Mouse (Mus musculus) stomach, embryonic 16.5 days (tissue): ENCODE measurements around the gene AI854703. TPM values are rescaled to one million over a fixed set of nuclear protein-coding genes. Genes with fewer than 3 reads are reported as not detected.
"Not testable (repeated sequence)": the region's sequence is repeated elsewhere in the genome, so short reads cannot be mapped to it uniquely, and the experiment has no call there.

Experiments
- ATAC-seq: fragments of 200-750 bp; cut with Nextera tagmentation; 2 replicates; pipeline ENCODE4 v1.8.0; 2017; ENCODE audit warnings: moderate number of reproducible peaks, moderate TSS enrichment; ENCODE audit not compliant: insufficient read depth, low FRiP score
- H3K27ac ChIP-seq: fragments of 300-500 bp; sonication (generic); 2 replicates; pipeline ENCODE4 v1.5.1; 2014; ENCODE audit warnings: low read length
- H3K27me3 ChIP-seq: fragments of 300-500 bp; sonication (generic); 2 replicates; pipeline ENCODE4 v1.6.1; 2014; ENCODE audit warnings: low read length, control low read depth, mixed read lengths; ENCODE audit not compliant: control insufficient read depth, insufficient read depth
- H3K36me3 ChIP-seq: fragments of 300-500 bp; sonication (generic); 2 replicates; pipeline ENCODE4 v1.6.1; 2014; ENCODE audit warnings: low read length; ENCODE audit not compliant: control insufficient read depth, insufficient read depth
- H3K4me1 ChIP-seq: fragments of 300-500 bp; sonication (generic); 2 replicates; pipeline ENCODE4 v1.6.1; 2014; ENCODE audit warnings: low read length, control low read depth, mixed read lengths; ENCODE audit not compliant: control insufficient read depth, insufficient read depth
- H3K4me2 ChIP-seq: fragments of 300-500 bp; sonication (generic); 2 replicates; pipeline ENCODE4 v1.6.1; 2014; ENCODE audit warnings: low read depth, low read length, mixed read lengths
- H3K4me3 ChIP-seq: fragments of 300-500 bp; sonication (generic); replicated peaks from 2 replicates; pipeline ENCODE4 v1.5.1; 2014; ENCODE audit warnings: mild to moderate bottlenecking, low read length
- H3K9ac ChIP-seq: fragments of 300-500 bp; sonication (generic); 2 replicates; pipeline ENCODE4 v1.6.1; 2014; ENCODE audit warnings: low read length
- H3K9me3 ChIP-seq: fragments of 300-500 bp; sonication (generic); replicated peaks from 2 replicates; pipeline ENCODE4 v1.6.1; 2016; ENCODE audit warnings: low read length, control low read depth; ENCODE audit not compliant: control insufficient read depth
- WGBS: fragments of 180-500 bp; shearing (Covaris S2); extraction: QIAGEN DNeasy Blood & Tissue Kit; methylation state at CpG from one replicate; pipeline ENCODE4 v1.1.7; 2014; 5-methylcytosine and 5-hydroxymethylcytosine counted together
- polyA plus RNA-seq: library from polyadenylated mRNA; unstranded; fragments of >200 nt; fragmentation: Nextera tagmentation; extraction: Ambion mirVana; gene quantifications from 2 replicates; pipeline ENCODE4 v1.2.1, GENCODE M21; 2015

Gene AI854703
- polyA plus RNA-seq, 1 experiment from 2014 or later, result 1.1 TPM

- no peak overlapping the region for H3K27ac ChIP-seq
- H3K4me1 ChIP-seq, result peaks cover 7% of the 10 kb centered on the region; the same call in 1 of the 2 replicates
- no peak overlapping the region for H3K4me2 ChIP-seq
- H3K36me3 ChIP-seq, result no peaks in the 10 kb centered on the region
- H3K4me3 ChIP-seq, result no peak overlapping the region
- WGBS, result 76% methylated on average over 2 of the region's 2 CpGs
- no peaks in the 10 kb centered on the region for H3K27me3 ChIP-seq
- no peaks in the 10 kb centered on the region for H3K9me3 ChIP-seq
- no peak overlapping the region for H3K9ac ChIP-seq
- no peak for ATAC-seq
Measured at GRCm38 (mm10) chr6:48608124-48608523, 18.4 kb upstream of the AI854703 start.

DNA sequence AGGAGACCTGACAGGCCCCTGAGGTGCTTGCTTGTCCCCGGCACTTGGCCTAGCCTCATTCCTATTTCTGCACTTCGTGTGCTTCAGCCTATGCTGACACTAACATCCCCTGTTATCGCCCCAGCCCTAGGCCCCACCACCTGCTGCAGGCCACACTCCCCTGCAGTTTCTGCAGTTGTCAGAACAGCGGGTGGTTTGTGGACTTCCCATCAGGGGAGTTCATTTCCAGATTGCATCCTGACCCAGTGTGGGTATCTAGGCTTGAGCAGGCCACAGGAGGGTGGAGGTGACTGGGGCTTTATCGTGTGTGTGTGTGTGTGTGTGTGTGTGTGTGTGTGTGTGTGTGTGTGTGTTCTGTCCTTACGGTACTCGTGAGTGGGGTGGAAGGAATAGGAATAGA is 17.1 kb upstream of the AI854703 start:
- H3K9me3 ChIP-seq, result no peaks in the 10 kb centered on the region
- H3K4me3 ChIP-seq, result no peak overlapping the region
- H3K4me1 ChIP-seq, result peaks cover 7% of the 10 kb centered on the region; the same call in 1 of the 2 replicates
- no peak for ATAC-seq
- H3K27ac ChIP-seq, result no peak overlapping the region
- no peaks in the 10 kb centered on the region for H3K27me3 ChIP-seq
- peaks cover 5% of the 10 kb centered on the region; the same call in 1 of the 2 replicates for H3K36me3 ChIP-seq
- no peak overlapping the region for H3K9ac ChIP-seq
- no peak overlapping the region for H3K4me2 ChIP-seq
- 63% methylated on average over 7 of the region's 7 CpGs for WGBS

- Histone ChIP-seq H3K9ac (no peak overlapping the region), H3K9me3 (no peaks in the 10 kb centered on the region), H3K4me1 (peaks cover 7% of the 10 kb centered on the region; the same call in 1 of the 2 replicates), H3K4me3 (no peak overlapping the region), H3K27ac (peak overlapping the region; percentile 38; the same call in 1 of the 2 replicates), H3K4me2 (no peak overlapping the region), H3K36me3 (peaks cover 5% of the 10 kb centered on the region; the same call in 1 of the 2 replicates), H3K27me3 (no peaks in the 10 kb centered on the region)
- ATAC-seq, result no peak
- 29% methylated on average over 3 of the region's 3 CpGs for WGBS
Measured at GRCm38 (mm10) chr6:48610657-48611056, 15.9 kb upstream of the AI854703 start.

GRCm38 (mm10) chr6:48613464-48613863 is 13.1 kb upstream of the AI854703 start:
- Histone ChIP-seq H3K4me3 (no peak overlapping the region), H3K9ac (no peak overlapping the region), H3K9me3 (no peaks in the 10 kb centered on the region), H3K4me1 (peaks cover 7% of the 10 kb centered on the region; the same call in 1 of the 2 replicates), H3K36me3 (peaks cover 5% of the 10 kb centered on the region; the same call in 1 of the 2 replicates), H3K27ac (no peak overlapping the region), H3K27me3 (no peaks in the 10 kb centered on the region), H3K4me2 (no peak overlapping the region)
- 86% methylated on average over 4 of the region's 4 CpGs for WGBS
- no peak for ATAC-seq

DNA sequence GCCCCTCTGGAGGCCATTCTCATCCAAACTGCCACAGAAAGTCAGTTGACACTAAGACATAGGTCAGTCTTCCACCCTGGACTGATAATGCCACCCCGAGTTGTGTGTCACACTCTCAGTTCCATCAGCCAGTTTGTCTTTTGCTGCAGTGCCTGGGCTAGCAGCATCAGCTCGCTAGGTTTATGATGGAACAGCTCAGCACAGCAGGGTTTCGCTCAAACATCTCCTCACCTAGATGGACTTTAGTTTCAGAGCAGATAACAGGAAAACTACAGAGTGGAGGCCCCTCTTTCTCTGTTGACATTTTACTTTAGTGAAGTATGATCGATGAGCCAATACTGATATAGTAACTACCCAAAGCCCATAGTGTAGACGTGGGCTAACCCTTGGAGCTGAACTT is 11.8 kb upstream of the AI854703 start:
- WGBS, result 88% methylated on average over 5 of the region's 5 CpGs
- no peak for ATAC-seq
- H3K4me2 ChIP-seq, result no peak overlapping the region

DNA sequence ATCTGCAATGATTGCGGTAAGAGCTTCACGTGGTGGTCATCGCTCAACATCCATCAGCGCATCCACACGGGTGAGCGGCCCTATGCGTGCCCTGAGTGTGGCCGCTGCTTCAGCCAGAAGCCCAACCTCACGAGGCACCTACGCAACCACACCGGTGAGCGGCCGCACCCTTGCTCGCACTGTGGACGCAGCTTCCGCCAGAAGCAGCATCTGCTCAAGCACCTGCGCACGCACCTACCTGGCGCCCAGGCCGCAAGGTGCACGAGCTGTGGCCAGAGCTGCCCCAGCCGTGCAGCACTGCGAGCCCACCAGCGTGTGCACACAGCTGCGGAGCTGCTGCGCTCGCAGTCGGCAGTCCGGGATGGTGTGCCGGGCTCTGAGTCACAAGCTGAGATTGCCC is 6.5 kb upstream of the AI854703 start:
- Histone ChIP-seq H3K27ac (no peak overlapping the region), H3K9ac (no peak overlapping the region), H3K4me1 (no peaks in the 10 kb centered on the region), H3K36me3 (peaks cover 10% of the 10 kb centered on the region), H3K27me3 (no peaks in the 10 kb centered on the region), H3K4me2 (no peak overlapping the region), H3K9me3 (no peaks in the 10 kb centered on the region), H3K4me3 (no peak overlapping the region)
- 92% methylated on average over 30 of the region's 30 CpGs for WGBS
- ATAC-seq, result no peak

More for the DNA sequence above, 11.8 kb upstream of the AI854703 start:
- Histone ChIP-seq H3K27ac (no peak overlapping the region), H3K9me3 (no peaks in the 10 kb centered on the region), H3K4me3 (no peak overlapping the region), H3K9ac (no peak overlapping the region), H3K27me3 (no peaks in the 10 kb centered on the region), H3K4me1 (peaks cover 7% of the 10 kb centered on the region; the same call in 1 of the 2 replicates), H3K36me3 (peaks cover 11% of the 10 kb centered on the region)

- not testable (repeated sequence) for H3K4me1 ChIP-seq, H3K4me2 ChIP-seq, ATAC-seq, H3K4me3 ChIP-seq, H3K27ac ChIP-seq, H3K9ac ChIP-seq, H3K9me3 ChIP-seq
- WGBS, result 83% methylated on average over 8 of the region's 8 CpGs
- peaks cover 17% of the 10 kb centered on the region; the same call in 1 of the 2 replicates for H3K27me3 ChIP-seq
- H3K36me3 ChIP-seq, result peaks cover 10% of the 10 kb centered on the region
Measured at GRCm38 (mm10) chr6:48622186-48622843, 4.2 kb upstream of the AI854703 start.

GRCm38 (mm10) chr6:48623460-48623859 is 3.1 kb upstream of the AI854703 start:
- Histone ChIP-seq H3K9me3 (no peaks in the 10 kb centered on the region), H3K27ac (no peak overlapping the region), H3K27me3 (peaks cover 27% of the 10 kb centered on the region), H3K4me1 (0 out of 2 replicates have a peak, but pooled peaks cover 3% of the 10 kb centered on the region), H3K4me3 (no peak overlapping the region), H3K4me2 (no peak overlapping the region), H3K9ac (no peak overlapping the region), H3K36me3 (peaks cover 10% of the 10 kb centered on the region)
- WGBS, result 32% methylated on average over 1 of the region's 1 CpGs
- no peak for ATAC-seq

DNA sequence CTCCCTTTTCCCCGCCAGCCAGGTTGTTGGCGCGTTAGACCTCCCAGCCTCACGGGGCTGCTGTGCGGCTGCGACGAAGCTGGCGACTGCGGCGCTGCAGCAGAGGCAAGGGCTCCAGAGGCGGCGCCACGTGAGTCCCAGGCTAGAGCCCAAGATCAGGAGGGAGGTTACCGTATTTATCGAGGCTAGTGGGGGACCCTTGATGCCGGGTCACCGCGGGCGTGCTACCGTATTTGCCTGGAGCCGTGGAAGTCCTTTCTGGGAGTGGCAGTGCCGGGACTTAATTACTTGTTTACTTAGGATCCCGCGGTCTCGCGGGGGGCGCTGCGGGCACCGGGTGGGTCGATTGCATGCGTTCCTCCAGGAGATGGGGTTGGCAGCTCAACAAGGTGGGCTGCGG is 420 bp downstream of the AI854703 start:
- H3K27me3 ChIP-seq, result peaks cover 40% of the 10 kb centered on the region
- H3K27ac ChIP-seq, result no peak overlapping the region
- peak overlapping the region; percentile 64 for H3K9ac ChIP-seq
- H3K9me3 ChIP-seq, result no peaks in the 10 kb centered on the region
- no peaks in the 10 kb centered on the region for H3K36me3 ChIP-seq
- no peak for ATAC-seq
- peak overlapping the region; percentile 96 for H3K4me2 ChIP-seq
- WGBS, result under 1% methylated on average over 32 of the region's 32 CpGs
- peaks cover 11% of the 10 kb centered on the region for H3K4me1 ChIP-seq
- H3K4me3 ChIP-seq, result peak overlapping the region; percentile 51
